Mouse (Mus musculus): ENCODE data around the gene Hs1bp3. TPM values are rescaled to one million over a fixed set of nuclear protein-coding genes. Genes with fewer than 3 reads are reported as not detected.

Hs1bp3 gene
- 5.8 and 6.8 TPM in 2 replicates for polyA plus RNA-seq (2015; fragmentation: Nextera tagmentation; extraction: Ambion mirVana)

GRCm38 (mm10) chr12:8313270-8313771 is at the start of gene Hs1bp3:
Gene Hs1bp3, plus strand, starts transcription at chr12:8313432.

GRCm38 (mm10) chr12:8301841-8302431 is 11.3 kb upstream of the Hs1bp3 start, which contains the start of gene Gdf7:
Gene Gdf7, minus strand, starts transcription at chr12:8301954.

Other genes starting within 250 kb of the Hs1bp3 start
- 19.0 and 24.2 TPM in 2 replicates for gene Ldah, start 105.3 kb upstream of the Hs1bp3 start, polyA plus RNA-seq (2015; fragmentation: Nextera tagmentation; extraction: Ambion mirVana)
- not detected in 2 replicates for gene Gdf7, start 11.5 kb upstream of the Hs1bp3 start, polyA plus RNA-seq (2015; fragmentation: Nextera tagmentation; extraction: Ambion mirVana)
- gene Rhob, start 186.6 kb downstream of the Hs1bp3 start, polyA plus RNA-seq (2015; fragmentation: Nextera tagmentation; extraction: Ambion mirVana): 37.7 and 47.1 TPM in 2 replicates